Mouse (Mus musculus) ES-E14 (cell line): ENCODE data around the gene Kif1b.

Experiments
- CHD2 ChIP-seq: IDR thresholded peaks from 2 replicates; pipeline ENCODE4 v1.6.1; 2014; ENCODE audit warnings: mild to moderate bottlenecking, low read depth, low read length, inconsistent platforms
- MAFK ChIP-seq: IDR thresholded peaks from 2 replicates; pipeline ENCODE4 v1.6.1; 2014; ENCODE audit warnings: mild to moderate bottlenecking, low read depth, low read length, inconsistent platforms; ENCODE audit not compliant: insufficient read depth

GRCm38 (mm10) chr4:149163196-149163595, 144.3 kb downstream of the Kif1b start:
- no peak for TF ChIP-seq CHD2
- TF ChIP-seq MAFK, result no peak
